Mouse (Mus musculus): ENCODE measurements at regions not wholly inside any gene's neighbourhood (a gene's known extent, or its start where the extent isn't known, plus 50 kb on each side); places are given as distances from the start of the nearest gene placed in this dataset.

- H3K4me3 ChIP-seq (ENCODE audit: low read depth, low read length) = no peak overlapping the region
- H3K4me1 ChIP-seq (ENCODE audit: control insufficient read depth, insufficient read depth, insufficient read length, low read length) = no peaks in the 10 kb centered on the region
- H3K27me3 ChIP-seq (ENCODE audit: control insufficient read depth, insufficient read depth, low read length) = peaks cover 57% of the 10 kb centered on the region
- WGBS = 42% methylated on average over 5 of the region's 5 CpGs
- TF ChIP-seq POLR2A (IDR thresholded peaks at IDR 0.05; ENCODE audit: low read depth, low read length) (no peak), CTCF (IDR thresholded peaks at IDR 0.05; ENCODE audit: extremely low read depth, insufficient read length, insufficient replicate concordance, low read depth, low read length) (no peak)
- H3K27ac ChIP-seq (ENCODE audit: insufficient read depth, low read depth, low read length) = no peak overlapping the region
- no peaks in the 10 kb centered on the region for H3K36me3 ChIP-seq (ENCODE audit: control insufficient read depth, insufficient read depth, low read length)
Measured at GRCm38 (mm10) chr13:94708786-94709185, 79.9 kb upstream of the Tbca start.

GRCm38 (mm10) chr13:94709691-94710573 is 78.8 kb upstream of the Tbca start:
- WGBS = 2% methylated on average over 50 of the region's 50 CpGs
- H3K27me3 ChIP-seq (ENCODE audit: control insufficient read depth, insufficient read depth, low read length) = peaks cover 55% of the 10 kb centered on the region
- peak overlapping the region; percentile 23 for H3K4me3 ChIP-seq (ENCODE audit: low read depth, low read length)
- H3K4me1 ChIP-seq (ENCODE audit: control insufficient read depth, insufficient read depth, insufficient read length, low read length) = no peaks in the 10 kb centered on the region
- TF ChIP-seq CTCF (IDR thresholded peaks at IDR 0.05; ENCODE audit: extremely low read depth, insufficient read length, insufficient replicate concordance, low read depth, low read length) = no peak
- no peak for TF ChIP-seq POLR2A (IDR thresholded peaks at IDR 0.05; ENCODE audit: low read depth, low read length)
- no peak overlapping the region for H3K27ac ChIP-seq (ENCODE audit: insufficient read depth, low read depth, low read length)
- no peaks in the 10 kb centered on the region for H3K36me3 ChIP-seq (ENCODE audit: control insufficient read depth, insufficient read depth, low read length)

- H3K4me3 ChIP-seq (ENCODE audit: low read depth, low read length) = peak overlapping the region; percentile 30
- no peaks in the 10 kb centered on the region for H3K4me1 ChIP-seq (ENCODE audit: control insufficient read depth, insufficient read depth, insufficient read length, low read length)
- no peak for TF ChIP-seq CTCF (IDR thresholded peaks at IDR 0.05; ENCODE audit: extremely low read depth, insufficient read length, insufficient replicate concordance, low read depth, low read length)
- no peak for TF ChIP-seq POLR2A (IDR thresholded peaks at IDR 0.05; ENCODE audit: low read depth, low read length)
- 5% methylated on average over 26 of the region's 26 CpGs for WGBS
- H3K27ac ChIP-seq (ENCODE audit: insufficient read depth, low read depth, low read length) = no peak overlapping the region
- H3K27me3 ChIP-seq (ENCODE audit: control insufficient read depth, insufficient read depth, low read length) = peaks cover 55% of the 10 kb centered on the region
- no peaks in the 10 kb centered on the region for H3K36me3 ChIP-seq (ENCODE audit: control insufficient read depth, insufficient read depth, low read length)
Measured at GRCm38 (mm10) chr13:94710574-94711172, 78.0 kb upstream of the Tbca start.

- WGBS = 45% methylated on average over 3 of the region's 3 CpGs
- Histone ChIP-seq H3K4me1 (ENCODE audit: control insufficient read depth, insufficient read depth, insufficient read length, low read length) (no peaks in the 10 kb centered on the region), H3K27me3 (ENCODE audit: control insufficient read depth, insufficient read depth, low read length) (peaks cover 35% of the 10 kb centered on the region), H3K4me3 (ENCODE audit: low read depth, low read length) (no peak overlapping the region), H3K27ac (ENCODE audit: insufficient read depth, low read depth, low read length) (no peak overlapping the region), H3K36me3 (ENCODE audit: control insufficient read depth, insufficient read depth, low read length) (no peaks in the 10 kb centered on the region)
- no peak for TF ChIP-seq CTCF (IDR thresholded peaks at IDR 0.05; ENCODE audit: extremely low read depth, insufficient read length, insufficient replicate concordance, low read depth, low read length)
- no peak for TF ChIP-seq POLR2A (IDR thresholded peaks at IDR 0.05; ENCODE audit: low read depth, low read length)
Measured at GRCm38 (mm10) chr13:94713451-94713850, 75.3 kb upstream of the Tbca start.

GRCm38 (mm10) chr13:94721625-94722024 is 67.1 kb upstream of the Tbca start:
- H3K27ac ChIP-seq (ENCODE audit: insufficient read depth, low read depth, low read length) = no peak overlapping the region
- H3K36me3 ChIP-seq (ENCODE audit: control insufficient read depth, insufficient read depth, low read length) = no peaks in the 10 kb centered on the region
- H3K4me1 ChIP-seq (ENCODE audit: control insufficient read depth, insufficient read depth, insufficient read length, low read length) = no peaks in the 10 kb centered on the region
- no peak for TF ChIP-seq POLR2A (IDR thresholded peaks at IDR 0.05; ENCODE audit: low read depth, low read length)
- no peak for TF ChIP-seq CTCF (IDR thresholded peaks at IDR 0.05; ENCODE audit: extremely low read depth, insufficient read length, insufficient replicate concordance, low read depth, low read length)
- 60% methylated on average over 4 of the region's 4 CpGs for WGBS
- H3K27me3 ChIP-seq (ENCODE audit: control insufficient read depth, insufficient read depth, low read length) = no peaks in the 10 kb centered on the region
- no peak overlapping the region for H3K4me3 ChIP-seq (ENCODE audit: low read depth, low read length)

Data from small intestine, adult 2 months (tissue).